Mouse (Mus musculus) kidney, postnatal 36 days (tissue): ENCODE measurements around the gene Usp4.

Source experiments
- DNase-seq, 2 experiments: peaks; one replicate each; pipeline ENCODE4 v3.0.0; 2021 to 2022; ENCODE audit warnings: mixed read lengths in 2 of 2

Usp4 gene

DNA sequence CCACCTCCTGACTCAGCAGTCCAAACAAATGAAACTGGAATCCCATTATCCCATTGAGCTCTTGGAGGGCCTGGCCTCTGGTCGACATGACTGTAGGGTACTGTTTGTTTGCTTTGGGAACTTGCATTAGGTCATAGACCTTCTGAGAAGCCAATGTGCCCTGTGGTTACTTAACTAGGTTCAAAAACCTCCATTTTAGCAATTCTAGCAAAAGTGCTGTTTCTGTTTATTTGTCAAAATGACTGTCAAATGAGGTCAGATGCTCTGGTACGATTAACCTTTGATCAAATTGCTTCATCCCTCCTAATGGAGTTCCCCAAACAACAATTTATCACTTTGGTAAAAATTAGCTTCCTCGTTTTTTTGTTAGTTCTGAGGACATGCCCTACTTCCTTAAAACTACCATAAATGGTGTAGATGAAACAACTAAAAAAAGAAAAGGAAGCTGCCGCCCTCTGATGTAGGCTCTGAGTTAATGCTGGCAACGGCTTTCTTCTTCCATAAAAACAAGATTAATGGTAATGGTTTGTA, 5.3 kb upstream of the Usp4 start:
- peak; percentile 71 to 88 for DNase-seq

DNA sequence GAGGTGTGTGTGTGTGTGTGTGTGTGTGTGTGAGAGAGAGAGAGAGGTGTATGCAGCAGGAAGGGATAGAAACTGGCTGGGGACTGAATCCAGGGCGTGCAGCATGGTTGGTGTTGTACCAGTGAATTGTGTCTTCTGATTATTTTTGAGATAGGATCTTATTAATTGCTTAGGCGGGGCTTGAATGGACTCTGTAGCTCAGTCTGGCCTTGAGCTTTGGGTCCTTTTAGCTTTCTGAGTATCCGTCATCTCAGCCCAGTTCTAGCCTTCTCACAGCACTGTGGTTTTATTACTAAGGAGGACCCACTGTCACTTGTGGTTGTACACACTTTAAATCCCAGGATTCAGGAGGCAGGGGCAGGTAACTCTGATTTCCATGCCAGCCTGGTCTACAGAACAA, 4.3 kb upstream of the Usp4 start:
- DNase-seq, result no peak

DNA sequence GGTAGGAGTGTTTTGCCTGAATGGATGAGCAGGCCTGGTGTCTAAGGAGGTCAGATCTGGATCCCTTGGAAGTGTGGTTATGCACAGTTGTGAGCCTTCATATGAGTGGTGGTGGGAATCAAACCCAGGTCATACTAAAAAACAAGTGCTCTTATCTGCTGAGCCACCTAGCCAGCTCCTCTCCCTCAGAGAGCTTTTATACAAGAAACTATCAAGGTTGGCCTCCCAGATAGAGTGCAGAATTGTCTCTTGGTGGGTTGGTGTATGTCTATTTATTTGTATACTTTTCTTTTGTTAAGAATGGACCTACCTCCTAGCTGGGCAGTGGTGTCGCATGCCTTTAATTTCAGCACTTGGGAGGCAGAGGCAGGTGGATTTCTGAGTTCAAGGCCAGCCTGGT, 3.8 kb upstream of the Usp4 start:
- DNase-seq, result no peak

DNA sequence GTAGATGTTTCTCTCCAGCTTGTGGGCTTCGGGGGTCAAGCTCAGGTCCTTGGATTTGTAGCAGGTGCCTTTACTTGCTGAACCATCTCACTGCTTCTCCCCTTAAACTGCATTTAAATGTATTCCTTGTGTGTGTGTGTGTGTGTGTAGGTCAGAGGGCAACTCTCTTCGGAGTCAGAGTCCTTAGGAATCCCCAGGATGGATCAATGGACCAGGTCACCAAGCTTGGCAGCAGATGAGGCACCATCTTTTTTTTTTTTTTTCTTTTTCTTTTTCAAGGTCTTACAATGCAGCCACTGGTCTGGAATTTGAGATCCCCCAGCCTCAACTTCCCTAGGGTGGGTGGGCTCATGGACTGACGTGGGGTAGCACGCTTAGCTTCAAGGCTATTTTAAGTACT, 3.2 kb upstream of the Usp4 start:
- peak in 1 of 2 experiments; percentile 24 for DNase-seq

DNA sequence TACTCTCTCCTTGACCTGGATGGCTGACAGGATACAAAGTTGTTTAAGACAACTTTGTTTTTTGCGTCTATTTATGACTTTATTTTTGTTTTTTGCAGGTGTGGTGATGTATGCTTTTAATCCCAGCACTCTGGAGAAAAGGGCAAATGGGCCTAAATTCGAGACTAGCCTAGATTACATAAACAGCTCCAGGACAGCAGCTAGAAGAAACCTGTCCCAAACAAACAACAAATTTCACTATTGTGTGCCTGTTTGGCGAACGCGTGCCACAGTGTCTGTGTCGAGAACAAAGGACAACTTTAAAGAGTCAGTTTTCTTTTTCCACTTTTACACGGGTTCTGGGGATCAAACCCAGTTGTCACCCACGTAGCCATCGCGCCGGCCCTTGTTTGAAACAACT, 629 bp upstream of the Usp4 start:
- DNase-seq, result no peak

DNA sequence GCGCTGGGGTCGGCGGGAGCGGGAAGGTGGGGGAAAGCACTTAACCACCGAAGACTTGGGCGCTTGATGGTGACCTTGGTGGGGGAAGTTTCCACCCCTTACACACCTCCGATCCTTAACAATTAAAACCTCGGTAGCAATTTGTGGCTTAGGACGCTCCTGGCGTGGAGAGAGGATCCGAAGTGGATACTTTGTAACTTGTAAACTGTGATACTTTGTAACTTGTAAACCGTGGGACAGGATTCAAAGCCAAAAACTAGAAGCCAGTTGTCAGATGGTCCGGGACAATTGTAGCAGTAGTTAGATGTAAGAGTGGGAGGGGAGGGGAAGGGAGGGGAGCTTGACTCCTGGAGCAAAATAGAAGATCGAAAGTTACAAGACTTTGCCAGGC, 632 bp downstream of the Usp4 start:
- DNase-seq, result no peak

DNA sequence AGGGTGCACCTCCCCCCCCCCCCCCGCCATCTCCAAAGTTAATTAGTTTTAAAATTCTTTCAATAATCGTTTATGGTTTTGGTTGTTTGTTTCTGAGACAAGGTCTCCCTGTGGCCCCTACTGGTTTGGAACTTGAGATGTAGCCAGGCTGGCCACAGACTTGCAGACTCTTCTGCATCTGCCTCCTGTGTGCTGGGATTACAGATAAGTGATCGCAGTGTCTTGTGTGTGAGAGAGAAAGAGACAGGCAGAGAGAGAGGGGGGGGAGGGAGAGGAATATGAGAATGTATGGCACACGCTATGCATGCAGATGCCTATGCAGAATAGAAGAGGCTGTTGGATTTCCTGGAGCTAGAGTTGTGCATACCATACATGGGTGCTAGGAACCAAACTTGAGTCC, 2.1 kb downstream of the Usp4 start:
- no peak for DNase-seq

DNA sequence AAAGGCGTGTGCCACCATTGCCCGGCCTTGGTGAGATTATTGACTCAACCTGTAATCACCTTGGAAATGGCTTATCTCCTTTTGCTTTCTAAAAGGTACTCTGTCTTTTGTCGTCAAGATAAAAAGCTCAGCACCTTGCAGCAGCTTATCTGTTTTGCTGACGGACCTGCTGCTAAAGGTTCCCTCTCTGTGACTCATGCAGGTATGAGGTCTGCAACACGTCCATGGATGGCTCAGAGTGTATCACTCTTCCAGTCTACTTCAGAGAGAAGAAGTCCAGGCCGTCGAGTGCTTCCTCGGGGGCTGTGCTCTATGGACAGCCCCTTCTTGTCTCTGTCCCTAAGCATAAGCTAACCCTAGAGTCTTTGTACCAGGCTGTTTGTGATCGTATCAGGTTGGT, 30.6 kb downstream of the Usp4 start:
- no peak for DNase-seq

DNA sequence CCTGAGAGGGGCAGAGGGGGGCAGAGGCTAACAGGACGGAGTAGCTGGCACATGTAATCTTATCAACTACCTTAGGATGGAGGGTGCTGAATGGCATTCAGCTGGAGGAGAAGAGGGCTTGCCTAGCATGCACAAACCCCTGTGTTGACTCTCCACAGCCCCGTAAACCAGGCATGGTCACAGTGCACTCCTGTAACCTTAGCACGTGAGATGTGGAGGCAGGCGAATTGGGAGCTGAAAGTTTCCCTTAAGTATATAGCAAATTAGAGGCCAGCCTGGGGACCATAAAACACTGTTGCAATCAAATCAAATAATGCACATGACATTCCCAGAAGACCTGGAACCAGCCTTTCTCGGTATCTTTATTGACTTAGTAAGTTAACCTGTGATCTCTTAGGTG, 31.1 kb downstream of the Usp4 start:
- no peak for DNase-seq

DNA sequence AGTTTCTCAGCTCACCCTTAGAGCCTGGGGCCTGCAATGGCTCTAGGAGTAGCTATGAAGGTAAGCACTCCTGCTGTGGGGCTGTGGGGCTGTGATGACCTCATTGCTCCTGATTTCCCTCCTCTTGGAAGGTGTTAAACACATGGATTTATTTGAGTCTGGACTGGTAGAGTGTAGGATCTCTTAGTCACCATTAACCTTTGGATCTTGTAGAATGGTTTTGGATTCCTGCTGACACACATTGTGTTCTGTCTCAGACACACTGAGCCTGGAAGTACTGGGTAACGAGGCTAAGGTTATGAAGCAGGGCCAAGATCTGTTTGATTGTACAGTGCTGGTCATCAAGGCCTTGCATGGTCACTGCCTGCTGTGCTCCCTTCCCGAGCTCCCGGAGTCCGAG, 31.6 kb downstream of the Usp4 start:
- DNase-seq, result no peak

DNA sequence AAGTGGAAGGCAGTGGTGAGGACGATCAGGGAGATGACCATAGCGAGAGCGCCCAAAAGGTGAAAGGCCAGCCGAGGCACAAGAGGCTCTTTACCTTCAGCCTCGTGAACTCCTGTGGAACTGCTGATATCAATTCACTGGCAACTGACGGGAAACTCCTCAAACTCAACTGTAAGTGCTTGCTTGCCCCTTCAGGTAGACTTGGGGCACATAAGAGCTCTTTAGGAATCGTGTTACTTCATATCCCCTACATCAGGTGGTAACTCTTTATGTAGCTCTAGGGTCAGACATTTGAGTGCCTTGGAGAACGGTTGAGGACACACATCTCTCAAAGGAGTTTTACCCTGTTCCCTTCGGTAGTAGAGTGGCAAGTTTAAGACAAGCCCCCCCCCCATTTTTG, 33.7 kb downstream of the Usp4 start:
- DNase-seq, result no peak

DNA sequence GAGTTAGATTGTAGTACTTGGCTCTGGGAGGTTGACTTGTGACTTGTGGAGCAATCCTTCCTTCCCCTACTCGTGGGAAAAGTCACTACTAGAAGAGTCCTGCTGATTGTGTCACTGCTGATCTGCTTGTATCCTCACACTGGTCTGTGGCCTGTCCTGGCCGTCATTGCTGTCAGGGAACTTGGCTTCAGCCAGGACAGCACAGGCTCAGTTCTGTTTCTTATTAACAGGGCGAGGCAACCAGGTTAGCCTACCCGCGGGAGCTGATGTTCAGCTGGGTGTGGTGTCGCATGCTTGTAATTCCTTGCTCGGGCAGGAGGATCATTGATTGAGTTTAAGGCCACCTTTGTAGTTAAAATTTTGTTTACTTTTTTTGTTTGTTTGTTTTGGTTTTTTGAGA, 37.4 kb downstream of the Usp4 start:
- peak; percentile 66 to 73 for DNase-seq

DNA sequence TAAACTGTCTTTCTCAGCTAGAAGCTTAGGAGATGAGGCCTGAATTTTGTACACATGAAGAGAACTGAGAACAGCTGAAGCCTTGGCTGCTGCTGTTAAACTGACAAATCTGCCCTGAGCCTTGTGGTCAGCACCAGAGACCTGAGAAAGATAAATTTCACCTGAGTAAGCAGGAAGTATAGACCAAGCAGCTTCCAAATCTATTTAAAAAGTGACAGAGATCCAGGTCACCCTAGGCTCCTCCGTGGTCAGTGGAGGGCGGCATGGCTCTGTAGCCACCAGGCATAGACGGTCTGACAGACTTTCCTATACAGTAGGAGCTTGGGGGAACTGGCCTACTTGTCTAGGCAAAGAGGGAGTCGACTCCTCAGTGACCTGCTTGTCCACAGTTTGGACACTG, 39.2 kb downstream of the Usp4 start:
- no peak for DNase-seq

DNA sequence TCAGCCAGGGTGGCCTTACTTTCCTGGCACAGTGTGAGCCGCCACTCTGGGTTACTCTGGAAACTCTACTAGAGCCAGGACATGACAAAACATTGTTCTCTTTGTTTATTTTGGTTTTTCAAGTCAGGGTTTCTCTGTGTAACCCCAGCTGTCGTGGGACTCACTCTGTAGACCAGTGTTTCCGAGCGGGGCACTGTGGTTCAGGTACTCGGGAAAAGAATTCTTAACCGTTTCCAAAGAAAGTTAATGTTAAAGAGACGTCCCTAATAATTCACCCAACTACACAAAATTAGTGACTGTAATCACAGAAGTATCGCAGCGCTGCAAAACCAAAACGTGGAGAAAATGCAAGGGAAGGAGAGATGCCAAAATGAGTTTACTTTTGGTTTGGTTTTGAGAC, 40.9 kb downstream of the Usp4 start:
- peak; percentile 16 to 38 for DNase-seq

DNA sequence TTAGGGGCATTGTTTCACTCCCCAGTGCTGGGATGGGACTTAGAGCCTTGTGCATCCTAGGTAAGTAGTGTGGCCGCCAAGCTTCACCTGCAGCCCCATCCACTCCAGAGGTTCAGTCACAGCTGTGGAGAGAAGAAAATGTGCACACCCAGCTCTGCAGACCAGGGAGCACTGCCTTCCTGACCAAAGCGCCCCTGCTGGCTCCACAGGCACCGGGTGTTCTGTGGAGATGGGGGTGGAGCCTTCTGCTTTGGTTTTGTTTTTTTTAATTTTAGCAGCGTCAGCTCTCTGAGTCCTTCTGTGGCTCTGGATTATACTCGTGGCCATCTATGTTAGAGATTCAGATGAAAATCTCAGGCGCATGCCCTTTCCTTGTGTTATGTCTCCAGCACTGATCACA, 41.6 kb downstream of the Usp4 start:
- peak; percentile 53 to 70 for DNase-seq

DNA sequence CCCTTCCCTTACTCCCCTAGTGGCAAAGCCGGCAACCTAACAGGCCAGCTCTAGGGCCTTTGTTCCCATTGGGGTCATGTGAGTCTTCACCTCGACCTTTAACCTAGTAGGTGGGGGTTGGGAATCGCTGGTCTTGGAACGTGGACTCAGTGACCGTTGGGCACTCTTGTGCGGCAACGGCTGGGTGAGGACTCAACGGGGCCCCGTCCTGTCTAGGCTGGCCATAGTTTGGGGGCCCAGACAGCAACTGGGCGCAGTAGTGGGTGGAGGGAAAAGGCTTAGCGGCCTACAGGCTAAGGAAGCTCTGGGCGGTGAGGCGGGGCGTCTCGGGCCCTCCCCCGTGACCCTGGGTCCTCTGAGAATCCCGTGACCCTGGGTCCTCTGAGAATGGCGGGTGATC, 45.0 kb downstream of the Usp4 start, which contains the start of gene 1700102P08Rik:
1700102P08Rik (plus strand) TSS at position 130 of the 400 bp plus-strand sequence.
- DNase-seq, result peak; percentile 82 to 83

DNA sequence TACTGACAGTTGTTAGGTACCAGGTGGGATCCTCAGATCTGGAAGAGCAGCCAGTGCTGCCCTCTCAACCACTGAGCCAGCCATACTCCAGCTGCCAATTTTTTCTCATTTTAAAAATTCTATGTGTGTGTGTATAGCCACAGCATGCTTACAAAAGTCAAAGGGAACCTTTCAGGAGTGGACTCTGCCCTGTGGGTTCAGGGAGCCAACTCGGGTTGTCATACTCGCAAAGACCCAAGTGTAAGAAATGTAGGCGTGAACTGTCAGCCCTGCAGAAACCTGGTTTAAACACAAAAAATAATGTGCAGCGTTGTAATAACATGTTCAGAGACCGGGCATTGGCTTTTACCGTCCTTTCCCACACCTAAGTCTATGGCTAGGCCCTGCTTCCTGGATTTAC, 46.5 kb downstream of the Usp4 start:
- peak; percentile 52 to 71 for DNase-seq

DNA sequence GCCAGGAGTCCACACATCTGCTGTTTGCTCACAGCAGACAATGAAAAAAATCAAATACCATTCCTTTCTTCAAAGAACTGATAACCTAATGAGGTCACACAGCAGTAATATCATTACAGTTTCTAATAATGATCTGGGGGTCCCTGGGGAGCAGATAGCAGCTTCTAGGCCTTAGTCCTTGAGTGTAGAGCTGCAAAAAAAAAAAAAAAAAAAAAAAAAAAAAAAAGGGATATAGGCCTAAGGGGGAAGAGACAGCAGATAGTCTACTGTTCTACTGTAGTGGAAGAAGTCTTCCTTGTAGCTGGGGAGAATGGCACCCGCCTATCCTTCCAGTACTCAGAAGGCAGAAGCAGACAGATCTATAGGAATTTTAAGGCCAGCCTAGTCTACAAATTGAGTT, 47.8 kb downstream of the Usp4 start:
- no peak for DNase-seq

DNA sequence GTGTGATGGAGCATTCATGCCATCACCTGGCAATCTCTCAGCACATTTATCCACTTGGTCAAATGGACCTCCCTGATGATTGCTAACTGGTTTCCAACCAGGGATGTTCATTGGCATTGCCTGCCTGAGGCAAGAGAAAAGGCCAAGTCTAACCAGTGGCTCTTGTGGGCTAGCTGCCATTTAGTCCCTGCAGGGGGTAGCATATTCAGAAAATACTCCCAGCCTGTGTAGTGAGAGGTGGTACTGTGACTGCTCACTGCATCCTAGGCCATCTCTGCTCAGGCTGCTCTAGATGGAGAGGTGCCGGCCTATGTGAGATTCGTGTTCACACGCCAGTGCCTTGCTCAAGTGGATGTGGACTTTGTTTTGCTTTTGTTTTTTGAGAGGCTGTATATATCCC, 50.7 kb downstream of the Usp4 start:
- DNase-seq, result no peak

DNA sequence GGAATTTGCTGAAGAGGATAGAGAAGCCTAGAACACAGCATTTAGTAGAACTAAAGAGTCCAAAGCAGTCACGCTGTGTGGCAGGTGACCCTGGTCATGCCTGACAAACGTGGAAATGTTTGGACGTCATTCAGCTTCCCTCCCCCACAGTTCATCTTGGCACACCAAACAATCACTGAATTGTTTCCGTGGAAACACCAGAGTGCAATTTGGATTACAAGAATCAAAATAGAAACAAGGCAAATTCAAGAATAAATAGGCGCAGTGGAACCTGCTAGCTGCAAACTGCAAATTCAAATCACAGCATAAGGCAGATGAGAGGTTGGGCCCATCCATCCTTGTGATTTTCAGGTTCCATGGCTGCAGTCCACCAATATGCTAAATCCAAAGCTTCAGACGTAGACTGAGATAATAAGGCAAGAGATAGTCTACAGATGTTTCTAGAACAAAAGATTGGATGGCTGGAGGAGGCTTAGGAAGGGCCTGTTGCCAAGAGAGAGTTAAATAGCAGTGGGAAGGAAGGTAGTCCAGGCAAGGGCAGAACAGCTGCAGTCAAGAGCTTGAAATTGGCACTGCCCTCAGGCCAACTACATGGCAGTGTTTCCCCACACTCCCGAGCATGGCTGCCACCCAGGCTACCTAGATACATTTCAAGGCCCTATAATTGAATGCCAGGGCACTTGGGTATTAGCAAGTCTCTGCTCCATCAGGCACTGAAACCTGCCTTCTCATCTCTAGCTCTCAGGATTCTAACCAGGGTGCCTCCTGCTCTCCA, 53.7 kb downstream of the Usp4 start:
- peak; percentile 71 to 72 for DNase-seq

DNA sequence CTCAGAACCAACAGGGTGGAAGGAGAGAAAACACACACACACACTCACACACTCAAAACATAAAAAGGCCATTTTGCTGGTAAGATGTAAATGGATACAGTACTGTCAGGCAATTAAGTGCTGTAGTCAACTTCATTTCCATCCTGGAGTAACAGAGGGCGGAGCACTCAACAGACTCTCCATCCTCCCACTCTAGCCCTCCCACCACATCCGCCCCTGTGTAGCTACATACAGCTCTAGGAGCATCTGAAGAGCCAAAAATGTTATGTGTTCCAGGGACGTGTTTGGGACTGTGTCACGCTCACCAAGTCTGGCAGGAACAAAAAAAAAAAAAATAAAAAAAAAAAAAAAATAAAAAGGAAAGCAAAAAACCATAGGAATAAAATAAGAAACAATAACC, 55.4 kb downstream of the Usp4 start:
- DNase-seq, result no peak

DNA sequence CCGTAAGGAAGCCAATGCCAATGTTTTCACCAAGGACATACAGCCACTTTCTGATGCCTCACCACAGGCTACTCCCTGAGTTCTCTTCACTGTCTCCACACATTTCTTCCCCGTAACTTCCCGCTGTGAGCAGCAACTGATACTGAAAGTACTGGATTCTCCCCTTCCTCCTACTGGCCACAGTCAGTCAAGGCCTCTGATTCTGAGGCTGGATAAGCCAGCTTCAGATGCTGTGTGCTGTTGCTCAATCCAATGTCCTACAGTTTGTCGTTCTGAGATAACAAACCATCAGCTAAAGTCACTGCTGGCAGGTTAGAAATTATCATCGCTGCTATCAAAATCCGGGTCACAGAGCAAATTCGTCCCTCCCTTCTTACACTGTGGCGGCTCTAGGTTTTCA, 56.8 kb downstream of the Usp4 start:
- DNase-seq, result no peak

DNA sequence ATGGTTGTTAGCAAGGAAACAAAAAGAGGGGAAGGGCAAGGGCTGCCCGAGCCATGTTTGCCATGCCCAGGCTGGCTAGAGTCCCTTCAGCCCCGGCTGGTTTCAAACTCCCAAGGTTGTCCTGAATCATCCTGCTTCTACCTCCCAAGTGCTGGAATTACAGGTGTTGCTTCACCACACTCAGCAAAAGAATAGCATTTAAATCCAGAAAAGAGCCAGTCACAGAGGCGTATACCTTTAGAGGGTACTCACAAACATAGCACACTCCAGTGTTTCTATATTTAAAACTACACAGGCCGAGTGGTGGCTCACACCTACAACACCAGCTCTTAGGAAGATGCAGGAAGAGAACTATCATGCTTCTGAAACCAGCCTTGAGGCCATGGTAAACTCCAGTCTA, 61.9 kb downstream of the Usp4 start:
- no peak for DNase-seq

DNA sequence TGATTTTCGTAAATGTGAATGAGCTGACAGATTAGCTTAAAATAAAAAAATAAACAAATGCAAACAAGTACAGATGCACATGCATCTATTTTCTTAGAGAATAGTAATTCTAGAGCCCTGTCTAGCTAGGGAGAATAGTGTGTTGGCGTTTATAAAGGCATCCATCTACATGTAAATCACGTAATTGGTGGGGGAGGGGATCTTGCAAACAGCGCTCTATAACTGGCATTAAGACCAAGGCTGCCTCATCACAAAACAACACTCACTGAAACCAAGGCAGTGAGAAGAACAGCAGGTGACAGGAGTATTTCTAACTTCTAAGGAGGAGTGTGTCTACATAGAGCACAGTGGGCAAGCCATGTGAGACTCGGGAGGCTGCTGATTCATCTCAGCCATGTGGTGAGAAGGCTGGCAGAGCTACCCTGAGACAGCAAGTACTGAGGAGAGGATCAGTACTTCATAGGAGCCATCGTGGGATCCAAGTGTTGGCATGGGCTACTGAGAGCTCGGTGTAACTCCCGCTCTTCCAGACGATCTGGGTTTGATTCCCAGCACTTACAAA, 63.8 kb downstream of the Usp4 start:
- DNase-seq, result no peak

DNA sequence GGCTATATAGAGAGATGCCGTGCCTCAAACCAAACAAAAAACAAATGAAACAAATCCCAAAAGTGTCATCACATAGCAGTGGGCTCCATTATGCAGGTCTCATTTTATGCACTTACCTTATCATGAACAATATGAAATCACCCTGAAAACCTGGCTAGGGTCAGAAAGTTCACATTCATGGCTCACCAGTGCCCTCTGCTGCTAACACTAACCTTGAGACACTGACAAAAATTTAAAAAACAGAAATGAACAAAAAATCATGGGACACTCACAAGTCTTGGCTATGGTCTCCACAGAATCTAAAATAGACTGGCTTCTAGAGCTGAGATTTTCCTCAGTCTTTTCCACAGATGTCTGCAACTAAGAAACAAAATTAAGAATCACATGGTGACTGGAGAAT, 64.6 kb downstream of the Usp4 start:
- peak; percentile 42 to 76 for DNase-seq
